Mouse (Mus musculus) common myeloid progenitor, adult 5-6 weeks (primary cell): ENCODE results near the gene Cav2. TPM values are rescaled to one million over a fixed set of nuclear protein-coding genes. Genes with fewer than 3 reads are reported as not detected.

Experiments used
- ATAC-seq: replicated peaks from 2 replicates; pipeline ENCODE4 v1.8.0; 2016; ENCODE audit warnings: low read depth, mild to moderate bottlenecking, moderate TSS enrichment, inconsistent platforms; ENCODE audit not compliant: poor library complexity, severe bottlenecking
- total RNA-seq: library from RNA; stranded (forward); fragments of 200-1000, 187-1606 nt; gene quantifications from 2 replicates; pipeline ENCODE4 v1.2.3, GENCODE M21; 2017

Cav2 gene
- total RNA-seq, 1 experiment from 2014 or later: 1.6 TPM

- no peak for ATAC-seq
These were observed 27.7 kb downstream of the Cav2 start for GRCm38 (mm10) chr6:17308661-17309060.

- ATAC-seq: no peak
These were observed 28.3 kb downstream of the Cav2 start for GRCm38 (mm10) chr6:17309260-17309659.

- ATAC-seq: no peak
These were observed 33.3 kb downstream of the Cav2 start for GRCm38 (mm10) chr6:17314241-17314640.

- no peak for ATAC-seq
These were observed 34.0 kb downstream of the Cav2 start for GRCm38 (mm10) chr6:17314659-17315616.

- no peak for ATAC-seq
These were observed 35.5 kb downstream of the Cav2 start for GRCm38 (mm10) chr6:17316294-17317166.

GRCm38 (mm10) chr6:17317167-17317524, 36.2 kb downstream of the Cav2 start:
- ATAC-seq: no peak

- no peak for ATAC-seq
These were observed 37.0 kb downstream of the Cav2 start for GRCm38 (mm10) chr6:17317944-17318343.

GRCm38 (mm10) chr6:17321976-17322375, 41.0 kb downstream of the Cav2 start:
- ATAC-seq: no peak

GRCm38 (mm10) chr6:17327216-17327615, 46.2 kb downstream of the Cav2 start:
- no peak for ATAC-seq

GRCm38 (mm10) chr6:17329801-17330200, 48.8 kb downstream of the Cav2 start:
- ATAC-seq: no peak

- no peak for ATAC-seq
These were observed 56.7 kb downstream of the Cav2 start for GRCm38 (mm10) chr6:17337724-17338123.

Other genes starting within 250 kb of the Cav2 start
- 55.5 and 59.1 TPM in 2 replicates for gene Tes, start 216.0 kb upstream of the Cav2 start, total RNA-seq
- gene Cav1, start 25.1 kb downstream of the Cav2 start, total RNA-seq: not detected in 2 replicates
- gene Met, start 182.6 kb downstream of the Cav2 start, total RNA-seq: 6.4 and 6.7 TPM in 2 replicates